ENCODE assay signal across 10 mouse cellular contexts in the genomic region with DNA sequence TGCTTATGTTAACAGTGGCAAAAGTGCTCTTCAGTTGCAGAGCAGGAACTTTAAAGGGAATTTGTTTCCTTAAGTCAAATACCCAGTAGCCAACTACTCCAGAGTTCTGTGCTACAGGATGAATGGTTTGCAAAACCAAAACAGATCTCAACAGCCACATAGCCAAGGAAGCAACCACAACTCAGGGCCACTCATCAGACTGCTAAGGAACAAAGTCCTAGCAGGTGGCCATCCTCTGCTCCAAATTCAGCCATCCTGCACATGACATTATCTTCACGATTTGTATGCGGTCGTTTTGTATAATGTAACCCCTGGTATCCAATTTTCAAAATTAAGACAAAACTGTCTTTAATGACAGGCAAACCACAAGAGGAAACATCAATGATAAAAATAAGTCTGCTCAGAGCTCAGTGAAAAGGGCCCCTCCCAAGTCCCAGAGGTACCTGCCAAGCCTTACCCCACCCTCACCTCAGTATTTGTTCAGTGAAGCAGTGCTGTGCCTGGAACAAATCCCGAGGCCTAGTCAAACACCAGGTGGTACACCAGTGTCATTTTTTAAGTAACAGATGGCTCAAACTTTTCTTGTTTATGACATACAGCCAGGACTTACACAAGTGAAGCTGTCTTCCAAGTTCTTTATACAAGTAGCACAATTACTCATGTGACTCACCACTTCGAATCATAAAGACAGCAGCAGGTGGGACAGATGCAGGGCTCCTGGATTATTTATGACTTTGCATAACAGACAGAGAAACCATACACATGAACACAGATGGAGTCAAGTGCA.
DNase-seq lines count a peak whose midpoint lies in the region; ATAC-seq lines count a peak whose summit lies in the region.
"Had no signal": no experiment of that assay in that cellular context is flagged by ENCODE, and none has a peak within 500 bp of the region (broad histone marks: within the 10 kb centered on the region; RNA-seq: fewer than 3 reads in every experiment).

No protein-coding gene starts in this region.

- no peak for ATAC-seq in granulocyte monocyte progenitor cell, adult 5-6 weeks (replicated peaks; ENCODE audit: poor library complexity, severe bottlenecking)

- peak; percentile 41 for DNase-seq in layer of hippocampus, adult 11-12 months (ENCODE audit: low spot score)
- DNase-seq in layer of hippocampus, postnatal 25 days (ENCODE audit: extremely low spot score in 1 of 2, low spot score in 1 of 2) = no peak
- DNase-seq in 416B (ENCODE audit: low read depth) (peak; percentile 70), NIH3T3 (ENCODE audit: low read depth) (peak; percentile 22), MN1 (ENCODE audit: low spot score) (no peak)
- DNase-seq in layer of hippocampus, adult 9-10 months (ENCODE audit: low spot score) = peak; percentile 43
- DNase-seq in adrenal gland, postnatal 4 days (ENCODE audit: low spot score in 2 of 2) = no peak
- DNase-seq: heart, postnatal 4 days; thymus, postnatal 4 days had no signal

Comparison
In these comparisons a context has a peak if more than half of its experiments do, and no peak if none do; other contexts are left out.
1. DNase-seq: peak in layer of hippocampus, adult 11-12 months (single experiment), 416B (single experiment), NIH3T3 (single experiment) and layer of hippocampus, adult 9-10 months (single experiment); none in layer of hippocampus, postnatal 25 days (0 of 2), adrenal gland, postnatal 4 days (0 of 2) and MN1 (single experiment).